Mouse (Mus musculus): ENCODE measurements around the gene Cenpb.

DNA sequence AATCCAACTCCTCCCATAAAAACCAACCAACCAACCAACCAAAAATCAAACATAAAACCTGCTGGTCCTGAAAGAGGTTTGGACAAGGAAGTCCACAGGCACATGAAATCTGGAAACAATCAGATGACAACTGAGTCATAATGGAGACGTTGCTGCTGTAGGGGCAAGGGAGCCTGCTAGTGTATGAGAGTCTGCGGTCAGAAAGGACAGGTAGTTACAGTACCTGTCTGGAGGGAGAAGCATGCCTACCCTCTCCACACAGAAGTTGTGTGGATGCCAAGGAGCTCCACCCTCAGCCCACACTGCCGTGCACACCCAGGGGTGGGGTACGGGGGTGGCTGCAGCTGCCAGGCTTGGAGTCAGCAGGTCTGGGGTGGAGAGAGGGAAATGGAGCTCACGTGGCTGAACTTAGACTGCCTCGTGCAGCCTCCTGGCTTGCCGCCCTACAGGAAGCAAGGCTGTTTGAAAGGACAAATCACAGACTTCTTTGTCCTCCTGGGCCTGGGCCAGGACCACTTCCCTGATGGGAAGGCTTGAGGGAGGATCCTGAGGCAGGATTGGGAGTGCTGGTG, 24.6 kb upstream of the Cenpb start:
- TF ChIP-seq CTCF (conservative IDR thresholded peaks at IDR 0.05; ENCODE audit: insufficient read depth, insufficient read length, low read depth, low read length) (no peak), POLR2A (IDR thresholded peaks at IDR 0.05; ENCODE audit: low read depth, low read length) (no peak)
